Mouse (Mus musculus) megakaryocyte, embryonic 14.5 days (primary cell): ENCODE data around the gene Afdn.

Source experiments
- FLI1 ChIP-seq: IDR thresholded peaks from 2 replicates; pipeline ENCODE4 v1.6.1; 2012; ENCODE audit warnings: low read length, inconsistent platforms, mixed read lengths
- GATA1 ChIP-seq: IDR thresholded peaks from 3 replicates; pipeline ENCODE4 v1.6.1; 2012; ENCODE audit warnings: mixed read lengths, low read length, inconsistent platforms, borderline replicate concordance

DNA sequence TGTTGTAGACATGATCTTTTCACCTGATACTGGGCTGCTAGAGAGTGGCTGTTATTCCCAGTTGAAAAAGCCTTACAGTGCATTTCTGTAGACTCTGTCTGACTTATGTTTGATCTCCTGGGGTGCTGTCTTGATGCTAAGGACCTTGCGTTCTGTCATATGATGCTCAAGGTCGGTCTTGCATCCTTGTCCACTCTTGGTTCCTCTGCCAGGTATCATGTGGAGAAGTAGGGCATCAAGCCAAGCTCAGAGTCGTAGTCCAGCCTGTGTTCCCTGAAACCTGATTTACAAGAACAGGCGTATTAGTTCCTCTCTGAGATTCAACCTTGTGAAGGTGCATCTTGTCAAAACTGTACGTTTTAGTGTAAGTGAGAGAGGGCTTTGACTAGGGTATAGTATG is 105.0 kb downstream of the Afdn start:
- TF ChIP-seq GATA1 (no peak), FLI1 (no peak)
